Mouse (Mus musculus) ovary, postnatal 14 days (tissue): ENCODE results near the gene Suclg2.

Source experiments
- DNase-seq: peaks from one replicate; pipeline ENCODE4 v3.0.0; 2022; ENCODE audit warnings: low spot score

Suclg2 gene

DNA sequence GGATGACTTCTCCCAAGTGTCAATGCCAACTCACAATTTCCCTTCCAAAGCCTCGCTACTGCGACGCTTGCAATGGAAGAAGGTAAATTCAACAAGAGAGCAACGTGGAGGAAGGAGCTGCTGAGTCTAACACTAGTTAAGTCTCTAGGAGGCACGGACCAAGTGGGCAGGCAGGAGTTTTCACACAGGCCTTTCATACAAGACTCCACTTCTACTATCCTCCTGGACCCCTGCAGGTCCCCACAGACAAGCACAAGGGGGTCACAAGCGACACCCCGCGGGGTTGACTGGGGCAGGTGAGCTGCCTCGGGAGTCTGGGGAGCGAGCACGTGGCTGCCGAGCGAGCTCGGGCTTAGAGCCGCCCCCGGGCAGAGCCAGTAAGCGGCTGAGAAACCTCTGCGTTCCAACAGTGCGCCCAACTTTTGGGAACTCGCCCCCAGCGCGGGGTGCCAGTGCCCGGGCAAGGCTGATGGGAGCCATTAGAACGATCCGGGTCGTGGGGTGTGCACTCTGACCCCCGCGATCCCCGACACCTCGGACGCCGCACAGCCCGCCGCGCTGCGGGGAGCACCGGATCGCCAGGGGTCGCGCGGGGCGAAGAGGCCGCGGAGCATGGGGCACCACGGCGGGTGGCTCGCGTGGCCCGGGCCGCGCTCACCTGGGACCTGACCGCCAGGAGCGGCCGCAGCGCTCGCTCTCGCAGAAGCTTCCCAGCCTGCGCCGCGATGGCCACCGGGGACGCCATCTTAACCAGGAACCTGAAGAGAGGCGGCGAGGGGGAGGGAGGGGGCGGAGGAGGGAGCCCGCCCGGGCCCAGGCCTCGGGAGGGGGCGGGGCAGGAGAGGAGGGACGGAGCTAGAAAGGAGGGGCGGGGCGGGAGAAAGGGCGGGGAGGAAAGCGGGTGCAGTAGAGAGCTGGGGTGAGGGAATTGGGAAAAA, at the start of gene Suclg2:
TSS of gene Suclg2 (minus strand) at position 770 of the 938 bp plus-strand sequence.
- DNase-seq: peak; percentile 66

GRCm38 (mm10) chr6:95766566-95766965, 48.0 kb upstream of the Suclg2 start:
- DNase-seq: no peak

- no peak for DNase-seq
Measured at GRCm38 (mm10) chr6:95759558-95760172, 41.1 kb upstream of the Suclg2 start.

GRCm38 (mm10) chr6:95742378-95742777, 23.8 kb upstream of the Suclg2 start:
- no peak for DNase-seq

DNA sequence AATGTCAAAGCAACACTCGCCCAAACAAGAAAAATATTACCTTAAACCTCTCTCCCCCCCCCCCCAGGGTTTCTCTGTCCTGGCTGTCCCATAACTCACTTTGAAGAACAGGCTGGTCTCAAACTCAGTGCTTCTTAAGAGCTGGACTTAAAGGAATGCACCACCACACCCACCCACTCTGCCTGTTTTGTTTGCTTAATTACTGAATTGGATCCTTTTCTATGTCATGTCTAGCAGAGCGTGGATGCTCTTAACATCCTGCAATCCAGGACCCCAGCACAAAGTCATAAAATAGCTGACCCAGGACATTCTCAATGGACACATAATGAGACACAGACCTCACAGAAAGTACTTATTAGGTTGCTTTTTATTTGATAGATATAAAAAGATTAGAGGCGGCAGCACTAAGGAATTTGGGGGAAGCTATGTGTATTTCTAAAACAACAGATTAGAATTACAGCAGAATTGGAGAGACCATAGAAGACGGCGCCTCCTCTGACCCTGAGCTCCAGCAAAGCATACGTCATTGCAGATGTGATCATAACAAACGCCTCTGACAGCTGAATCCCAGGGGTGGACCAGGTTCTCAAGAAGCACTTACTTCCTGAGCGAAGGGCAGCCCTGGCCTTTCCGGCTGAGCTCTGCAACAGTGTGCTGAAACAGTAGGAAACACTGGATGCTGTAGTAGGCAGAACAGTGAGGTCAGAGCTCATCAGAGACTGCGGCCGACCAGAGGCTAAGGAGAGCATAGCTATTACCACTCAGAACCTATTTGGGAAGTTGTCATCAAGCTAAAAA, 13.2 kb upstream of the Suclg2 start:
- no peak for DNase-seq

DNA sequence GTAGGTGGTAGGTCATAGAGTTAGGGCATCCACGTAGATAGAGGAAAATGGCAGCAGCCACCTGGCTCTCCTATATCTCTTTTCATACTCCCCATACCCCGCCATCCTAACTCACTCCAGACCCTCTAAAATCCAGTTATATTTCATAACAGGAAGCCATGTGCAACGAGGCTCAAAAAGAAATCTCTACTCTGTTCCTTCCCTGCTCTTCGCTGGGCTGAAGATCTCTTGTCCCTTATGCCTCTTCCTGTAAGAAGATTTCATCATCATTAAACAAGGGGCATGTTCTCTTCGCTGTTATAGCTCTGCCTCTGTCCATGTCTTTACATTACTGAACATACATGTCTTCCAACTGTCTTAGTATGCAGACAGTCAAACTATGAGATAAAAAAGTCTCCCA, 10.8 kb upstream of the Suclg2 start:
- DNase-seq: no peak

- no peak for DNase-seq
Measured at GRCm38 (mm10) chr6:95725281-95725680, 6.7 kb upstream of the Suclg2 start.

- no peak for DNase-seq
Measured at GRCm38 (mm10) chr6:95723361-95723760, 4.8 kb upstream of the Suclg2 start.

GRCm38 (mm10) chr6:95719791-95720190, 1.2 kb upstream of the Suclg2 start:
- no peak for DNase-seq

GRCm38 (mm10) chr6:95718969-95719333, 351 bp upstream of the Suclg2 start:
- DNase-seq: no peak

GRCm38 (mm10) chr6:95717071-95717470, 1.5 kb downstream of the Suclg2 start:
- DNase-seq: no peak

DNA sequence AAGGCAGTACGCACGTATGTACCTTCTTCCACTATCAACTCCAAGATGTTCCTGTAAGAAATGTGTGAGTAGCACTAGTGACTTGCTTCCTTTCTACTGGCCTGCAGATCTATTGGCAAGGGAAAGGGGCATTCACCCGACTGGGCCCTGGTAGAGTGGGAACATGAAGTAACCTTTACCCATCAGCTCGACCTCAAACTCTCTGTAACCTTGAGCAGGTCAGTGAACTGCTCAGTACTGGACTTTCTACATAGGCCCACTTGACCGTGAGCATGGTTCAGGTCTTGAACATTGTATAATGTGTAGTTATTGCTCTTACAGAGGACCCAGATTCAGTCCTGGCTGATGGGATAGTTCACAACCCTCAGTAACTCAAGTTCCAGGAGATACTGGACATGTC, 2.1 kb downstream of the Suclg2 start:
- DNase-seq: no peak

GRCm38 (mm10) chr6:95713245-95713644, 5.4 kb downstream of the Suclg2 start:
- DNase-seq: peak; percentile 29

GRCm38 (mm10) chr6:95712081-95712480, 6.5 kb downstream of the Suclg2 start:
- no peak for DNase-seq

GRCm38 (mm10) chr6:95711671-95712070, 6.9 kb downstream of the Suclg2 start:
- DNase-seq: no peak

DNA sequence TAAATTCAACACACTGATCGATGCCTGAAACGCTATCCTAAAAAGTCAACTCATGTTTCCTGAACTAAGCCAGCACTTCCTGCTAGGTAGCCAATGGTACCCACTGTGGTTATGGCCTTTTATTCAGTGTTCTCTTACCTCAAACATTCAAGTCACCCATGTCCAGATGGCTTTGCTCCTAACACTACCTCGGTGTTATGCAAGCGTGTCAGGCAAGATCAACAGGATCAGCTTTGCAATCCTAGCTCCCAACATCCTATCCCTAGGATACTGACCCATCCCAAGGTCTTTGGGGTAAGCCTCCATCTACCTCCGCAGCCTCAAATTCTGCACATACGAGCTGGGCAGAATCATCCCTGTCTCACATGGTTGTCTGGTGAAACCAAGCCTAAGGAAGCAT, 7.7 kb downstream of the Suclg2 start:
- DNase-seq: no peak

- no peak for DNase-seq
Measured at GRCm38 (mm10) chr6:95709531-95709930, 9.1 kb downstream of the Suclg2 start.

DNA sequence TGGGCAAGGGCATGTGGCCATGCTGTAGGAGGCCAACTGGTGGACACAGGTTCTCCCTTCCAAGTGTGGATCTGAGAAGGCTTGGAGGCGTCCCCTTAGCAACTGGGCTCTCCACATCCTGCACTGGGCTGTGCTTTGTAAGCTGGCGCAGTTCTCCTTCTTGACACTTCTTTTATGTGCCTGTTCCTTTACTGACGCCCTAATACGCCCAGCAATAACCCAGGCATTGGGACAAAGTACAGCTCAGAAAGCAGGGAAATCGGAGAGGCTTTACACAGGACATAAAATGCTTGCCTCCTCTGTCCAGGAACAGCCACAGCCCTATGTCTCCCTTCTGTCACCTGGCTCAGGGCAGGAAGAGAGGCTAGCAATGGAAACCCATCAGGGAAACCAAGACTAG, 9.5 kb downstream of the Suclg2 start:
- no peak for DNase-seq

DNA sequence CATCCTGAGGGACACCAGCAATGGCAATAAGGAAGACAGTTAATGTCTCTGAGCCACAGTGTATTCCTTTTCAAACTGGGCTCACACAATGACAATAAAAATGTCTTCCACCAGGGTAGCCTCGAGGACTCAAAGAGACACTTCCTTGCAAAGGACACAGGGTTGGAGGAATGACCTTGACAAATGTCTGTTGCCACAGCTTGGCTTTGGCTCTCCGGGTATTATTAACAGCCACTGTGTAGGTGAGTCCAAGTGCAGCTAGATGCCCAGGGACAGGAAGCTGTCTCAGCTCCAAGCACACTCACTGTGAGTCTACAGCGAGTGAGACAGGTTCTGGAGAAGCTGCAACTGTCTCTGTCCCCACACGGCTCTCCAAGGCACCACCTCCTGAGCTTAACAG, 14.0 kb downstream of the Suclg2 start:
- DNase-seq: no peak

DNA sequence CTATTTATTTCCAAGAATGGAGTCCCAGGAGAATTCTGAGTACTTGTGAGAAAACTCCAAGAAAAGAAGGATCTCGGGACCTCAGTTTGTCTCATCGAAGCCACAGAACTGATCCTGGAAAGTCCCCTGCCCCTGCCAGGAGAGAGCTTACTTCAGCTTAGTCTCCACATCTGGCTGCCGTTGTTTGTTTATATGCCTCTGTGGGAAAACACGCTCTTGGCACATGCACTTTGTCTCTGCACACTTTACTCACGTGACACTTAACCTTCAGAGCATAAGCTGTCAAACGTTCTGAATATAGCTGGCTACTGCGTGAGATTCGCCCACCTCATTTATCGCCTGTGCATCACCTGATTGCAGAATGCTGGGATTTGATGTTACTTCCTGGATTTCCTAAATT, 16.4 kb downstream of the Suclg2 start:
- no peak for DNase-seq

- no peak for DNase-seq
Measured at GRCm38 (mm10) chr6:95701786-95702185, 16.8 kb downstream of the Suclg2 start.

GRCm38 (mm10) chr6:95700981-95701610, 17.5 kb downstream of the Suclg2 start:
- DNase-seq: no peak
